Mouse (Mus musculus) R1 (cell line): ENCODE data around the gene Vti1b.
A peak's percentile ranks its signal among the peaks of the same experiment; 100 is the strongest.
"Not testable (repeated sequence)": the region's sequence is repeated elsewhere in the genome, so short reads cannot be mapped to it uniquely, and the experiment has no call there.

Experiments used
- DNase-seq: peaks from one replicate; pipeline ENCODE4 v3.0.0-alpha.2; 2018; ENCODE audit warnings: low read depth, low spot score

Vti1b gene

DNA sequence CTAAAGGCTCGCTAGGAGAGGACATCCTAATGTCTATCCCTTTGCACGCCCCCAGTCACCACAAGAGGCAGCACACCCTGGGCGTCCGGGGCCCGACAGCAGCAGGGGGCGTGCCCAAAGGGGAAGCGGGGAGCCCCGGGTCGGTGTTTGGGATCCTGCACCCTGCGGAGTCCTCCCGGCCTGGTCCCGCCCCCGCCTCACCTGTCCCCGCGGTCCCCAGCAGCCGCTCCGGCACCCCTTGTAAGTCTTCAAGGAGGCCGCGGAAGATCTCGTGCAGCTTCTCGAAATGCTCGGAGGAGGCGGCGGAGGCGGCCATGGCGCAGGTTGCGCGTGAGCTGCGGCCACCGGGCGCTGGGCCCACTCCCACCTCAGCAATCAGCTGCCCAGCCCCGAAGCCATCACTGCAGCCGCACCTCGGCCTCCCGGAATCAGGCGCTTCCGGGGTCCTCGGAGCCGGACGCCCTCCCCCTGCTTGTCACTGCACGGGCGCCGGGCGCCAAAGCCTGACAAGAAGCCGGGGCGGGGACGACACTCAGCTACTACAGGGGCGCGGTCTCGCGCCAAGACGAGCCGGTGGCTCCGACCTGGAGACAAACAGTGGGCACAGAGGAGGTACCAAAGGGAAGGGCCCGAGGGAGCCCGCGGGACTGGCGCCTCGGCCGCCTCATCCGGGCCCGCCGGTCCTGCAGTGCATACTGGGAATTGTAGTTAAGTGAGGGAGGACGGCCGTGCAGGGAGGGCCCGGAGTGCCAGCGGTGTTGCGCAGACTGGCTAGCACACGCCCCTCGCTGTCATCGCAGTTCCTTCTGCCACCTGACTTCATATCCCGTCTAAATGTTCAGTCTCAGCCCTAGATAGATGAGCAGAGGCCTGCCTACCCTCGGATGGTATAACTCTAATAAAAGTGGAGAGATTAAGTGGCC is at the start of gene Vti1b:
TSS of gene Vti1b (minus strand) at position 649 of the 923 bp plus-strand sequence.
- peak; percentile 91 for DNase-seq

DNA sequence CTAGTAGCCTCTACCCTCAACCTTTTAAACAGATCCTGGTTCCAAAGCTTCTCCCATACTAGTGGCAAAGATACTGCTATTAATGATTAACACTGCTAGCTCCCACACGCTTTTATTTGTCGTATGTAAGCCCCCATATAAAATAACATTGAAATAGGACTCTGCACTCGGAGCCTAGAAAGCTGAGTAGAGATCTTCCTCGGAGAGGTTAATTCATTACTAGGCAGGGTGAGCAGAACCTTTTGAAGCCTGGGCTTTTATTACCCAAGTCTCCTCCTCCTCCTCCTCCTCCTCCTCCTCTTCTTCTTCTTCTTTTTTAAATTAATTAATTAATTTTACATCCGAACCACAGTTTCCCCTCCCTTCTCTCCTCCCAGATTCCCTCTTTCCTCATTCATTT is 45.0 kb upstream of the Vti1b start:
- DNase-seq, result no peak

DNA sequence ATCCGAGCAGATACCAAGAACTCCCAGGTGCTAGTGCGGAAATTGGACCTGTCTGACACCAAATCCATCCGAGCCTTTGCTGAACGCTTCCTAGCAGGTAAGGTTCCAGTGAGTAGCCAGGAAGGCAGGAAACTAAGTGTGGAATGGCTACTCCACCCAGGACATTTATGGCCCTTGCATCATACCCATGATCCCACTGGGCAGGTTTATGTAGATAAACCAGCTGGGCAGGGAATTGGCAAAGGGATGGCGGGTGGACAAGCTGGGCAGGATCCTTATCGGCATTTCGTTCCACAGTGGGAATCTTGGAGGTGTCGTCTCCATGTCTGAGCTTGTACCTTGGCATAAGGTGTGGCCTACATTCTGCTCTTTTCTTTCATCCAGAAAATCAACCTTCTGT is 39.0 kb upstream of the Vti1b start:
- DNase-seq, result no peak

DNA sequence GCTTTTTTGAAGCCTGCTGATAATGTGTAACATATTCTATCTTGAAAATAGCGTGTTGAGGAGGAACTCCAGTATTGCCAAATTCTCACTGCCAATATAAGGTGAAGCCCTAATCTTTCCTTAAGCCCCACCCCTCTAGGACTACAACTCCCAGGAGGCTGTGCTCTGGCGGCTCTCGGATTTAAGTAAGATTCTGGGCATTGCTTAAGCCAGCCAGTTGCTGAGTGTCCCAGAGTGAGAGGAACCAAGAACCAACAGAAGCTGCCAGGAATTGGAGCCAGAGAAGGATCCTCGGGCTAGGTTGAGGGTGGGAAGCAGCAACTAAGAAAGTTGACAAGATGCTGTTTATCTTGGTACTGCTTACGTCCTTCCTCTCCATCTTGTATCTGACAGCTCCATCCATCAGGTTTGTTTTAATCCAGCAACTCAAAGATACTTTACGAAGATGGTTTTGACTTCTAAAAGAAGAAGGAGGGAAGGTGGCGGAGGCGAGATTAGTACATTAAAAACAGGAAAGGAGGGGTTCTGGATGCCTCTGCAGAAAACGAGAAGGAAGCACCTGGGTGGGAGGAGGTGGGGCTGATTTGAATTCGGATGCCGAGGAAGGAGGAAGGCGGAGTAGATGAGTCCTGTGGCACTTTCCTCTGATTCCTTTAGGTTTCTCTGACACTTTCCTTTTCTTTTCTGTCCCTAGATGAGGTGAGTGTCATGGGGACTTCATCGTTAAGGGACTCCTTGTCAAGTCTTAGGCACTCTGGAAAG is 36.4 kb upstream of the Vti1b start, which contains the start of gene Rdh12:
TSS of gene Rdh12 (plus strand) at position 212 of the 762 bp plus-strand sequence.
- DNase-seq, result peak; percentile 45

DNA sequence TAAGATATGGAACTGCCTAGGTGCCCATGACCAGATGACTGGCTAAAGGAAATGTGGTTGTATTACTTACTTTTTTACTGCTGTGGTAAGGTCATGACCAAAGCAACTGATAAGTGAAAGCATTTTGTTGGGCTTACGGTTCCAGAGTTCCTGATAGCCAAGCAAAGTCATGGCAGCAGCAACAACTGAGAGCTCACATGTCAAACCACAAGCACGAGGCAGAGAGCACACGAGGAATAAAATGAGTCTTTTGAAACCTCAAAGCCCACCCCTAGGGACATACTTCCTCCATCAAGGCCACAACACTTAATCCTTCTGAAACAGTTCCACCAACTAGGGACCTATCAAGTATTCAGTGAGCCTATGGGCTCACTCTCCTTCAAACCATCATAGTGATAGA is 29.4 kb upstream of the Vti1b start:
- DNase-seq, result no peak

DNA sequence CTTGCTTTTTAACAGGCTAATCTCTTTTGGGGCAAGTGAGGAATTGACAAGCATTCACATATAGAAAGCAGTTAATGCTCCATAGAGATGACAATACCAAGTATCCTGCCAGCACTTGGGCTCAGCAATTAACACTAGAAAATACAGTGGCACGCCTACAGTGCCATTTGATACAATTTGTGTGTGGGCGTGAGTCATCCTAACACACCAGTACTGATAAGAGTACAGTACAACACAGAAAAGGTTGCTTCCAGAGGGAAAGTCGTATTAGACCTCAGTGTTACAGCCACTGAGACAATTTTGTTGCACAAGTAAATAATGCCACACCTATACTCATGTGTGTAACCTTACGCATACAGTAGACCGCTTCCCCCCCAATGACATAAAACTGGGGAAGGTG is 24.6 kb upstream of the Vti1b start:
- DNase-seq, result no peak

DNA sequence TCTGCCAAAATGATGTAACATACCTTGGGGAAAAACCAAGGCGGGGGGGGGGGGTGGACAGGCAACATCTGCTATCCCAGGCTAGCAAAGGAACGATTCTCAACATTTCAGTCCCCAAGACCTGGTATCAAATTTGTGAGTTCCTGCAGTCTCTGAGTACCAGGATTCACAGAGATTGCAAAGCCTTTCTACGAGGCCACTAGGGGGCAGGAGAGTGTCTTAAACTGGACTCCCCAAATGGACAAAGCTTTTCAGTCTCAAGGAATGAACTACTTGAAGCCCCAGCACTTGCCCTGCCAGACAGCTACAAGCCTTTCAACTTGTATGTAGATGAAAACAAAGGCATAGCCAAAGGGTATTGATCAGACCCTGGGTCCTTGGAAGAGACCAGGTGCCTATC is 21.0 kb upstream of the Vti1b start:
- peak; percentile 81 for DNase-seq

DNA sequence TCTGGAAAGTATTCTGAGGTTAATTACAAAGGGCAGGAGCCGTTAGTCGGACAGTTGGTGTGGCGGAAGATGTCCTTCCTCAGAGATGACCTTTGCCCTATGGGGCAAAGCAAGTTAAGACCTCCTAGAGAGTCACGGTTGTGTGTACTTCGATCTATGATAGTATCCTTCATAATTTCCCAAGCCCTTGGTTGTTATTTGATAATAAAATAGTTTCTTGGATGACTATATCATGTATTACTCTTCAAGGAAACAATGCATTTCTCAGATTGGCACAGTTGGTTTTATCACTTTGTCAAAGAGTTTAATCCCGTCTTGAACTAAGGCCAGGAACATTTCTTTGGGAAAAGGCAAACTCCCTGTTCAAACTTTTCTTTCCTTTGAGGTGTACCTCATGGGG is 19.7 kb upstream of the Vti1b start, which contains the start of gene Rdh11:
TSS of gene Rdh11 (minus strand) at position 101 of the 400 bp plus-strand sequence.
- DNase-seq, result no peak

DNA sequence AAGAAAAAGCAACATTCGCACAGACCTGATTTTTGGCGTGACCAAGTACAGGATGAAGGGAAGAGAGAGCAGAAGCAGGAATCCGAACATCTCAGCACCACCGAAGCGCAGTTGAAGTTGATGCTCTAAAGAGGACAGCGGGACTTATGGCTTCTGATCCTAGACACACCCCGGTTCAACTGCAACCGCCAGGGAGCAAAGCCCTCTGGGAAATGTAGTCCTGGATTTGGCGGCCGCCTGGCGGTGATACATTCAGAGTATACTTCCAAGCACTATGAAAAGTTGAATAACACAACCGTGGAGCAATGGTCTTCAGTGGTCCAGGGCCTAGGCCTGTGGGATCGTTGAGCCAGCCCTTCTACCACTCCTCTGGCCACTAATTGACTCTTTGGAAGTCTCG is 19.2 kb upstream of the Vti1b start:
- peak; percentile 91 for DNase-seq

DNA sequence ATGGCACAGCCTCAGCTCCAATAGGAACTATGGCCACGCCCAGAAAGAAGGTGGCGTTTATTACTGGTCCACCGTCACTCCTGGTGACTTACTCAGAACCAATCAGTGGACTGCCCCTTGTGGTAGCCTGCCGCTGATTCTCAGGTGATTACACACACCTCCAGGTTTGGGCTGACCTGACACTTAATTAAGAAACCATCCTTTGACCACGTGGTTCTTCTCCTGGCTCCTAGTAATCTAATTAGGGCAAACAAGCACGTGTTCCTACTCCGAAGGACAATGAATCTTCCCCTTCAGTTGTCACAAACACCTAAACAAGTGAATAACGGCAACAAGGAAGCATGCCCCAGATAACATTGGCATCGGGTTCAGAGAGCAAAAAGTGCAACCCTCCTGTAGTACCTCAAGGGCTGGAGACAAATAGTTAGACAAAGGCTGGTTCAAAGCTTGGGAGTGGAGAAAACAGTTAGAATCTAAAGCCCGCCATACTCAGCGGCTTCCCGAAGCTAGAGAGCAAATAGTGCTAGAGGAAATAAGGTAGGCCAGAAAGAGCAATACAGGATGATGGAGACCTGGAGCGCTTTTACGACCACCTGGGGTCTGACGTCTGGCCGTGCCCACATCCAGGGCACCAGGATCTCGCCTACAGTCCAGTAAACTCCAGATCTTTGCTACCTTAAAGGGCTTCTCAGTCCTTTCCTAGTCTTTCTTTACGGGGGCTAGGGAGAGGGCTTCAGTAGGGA is 18.6 kb upstream of the Vti1b start:
- DNase-seq, result peak; percentile 93

DNA sequence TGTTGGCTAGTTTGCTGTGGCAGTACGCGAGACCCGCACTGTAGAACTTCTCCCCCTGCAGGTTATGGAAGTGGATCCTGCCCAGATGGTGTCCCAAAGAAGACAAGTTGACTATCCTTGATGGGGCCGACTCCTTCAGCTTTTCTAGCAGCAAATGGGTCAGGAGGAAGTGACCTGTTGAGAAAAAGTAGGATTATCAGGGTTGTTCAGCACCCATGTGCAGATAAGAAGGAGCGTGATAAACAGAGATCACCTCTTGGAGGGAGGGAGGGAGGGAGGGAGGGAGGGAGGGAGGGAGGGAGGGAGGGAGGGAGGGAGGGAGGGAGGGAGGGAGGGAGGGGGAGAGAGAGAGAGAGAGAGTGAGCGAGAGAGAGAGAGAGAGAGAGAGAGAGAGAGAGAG is 12.7 kb upstream of the Vti1b start:
- not testable (repeated sequence) for DNase-seq

DNA sequence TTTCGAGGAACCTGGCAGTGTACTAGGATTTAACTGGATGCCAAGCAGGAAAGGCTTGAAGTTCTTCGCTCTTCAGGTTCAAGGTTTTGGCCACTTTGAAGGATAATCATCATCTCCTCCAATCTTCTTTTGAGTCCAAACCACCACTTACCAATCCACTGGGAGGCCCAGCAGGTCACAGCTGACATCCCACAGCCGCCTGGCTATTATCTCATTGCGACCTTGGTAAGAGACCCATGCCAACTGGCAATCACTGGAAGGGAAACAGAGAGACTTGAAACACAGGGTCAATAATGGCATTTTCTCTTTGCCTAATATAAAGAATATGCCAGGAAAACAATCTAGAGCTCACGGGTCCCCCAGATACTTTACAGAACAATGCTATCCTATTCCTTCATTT is 3.5 kb upstream of the Vti1b start:
- no peak for DNase-seq

DNA sequence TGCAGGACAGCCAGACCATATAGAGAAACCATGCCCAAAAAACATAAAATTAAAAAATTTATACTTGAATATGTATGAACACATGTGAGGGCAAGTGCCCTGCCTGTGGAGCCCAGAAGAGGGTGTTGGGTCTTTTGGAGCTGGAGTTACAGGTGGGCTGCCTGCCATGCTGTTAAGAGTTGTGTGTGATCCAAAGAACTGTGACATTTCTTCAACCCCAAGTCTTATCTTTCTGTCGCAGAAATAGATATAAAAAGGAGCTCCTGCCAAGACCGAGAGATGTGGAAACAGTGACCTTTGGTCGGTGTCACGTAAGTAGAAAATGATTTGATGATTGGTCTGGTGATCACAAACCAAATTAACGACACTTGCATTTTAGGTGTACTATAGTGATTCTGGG is 1.3 kb upstream of the Vti1b start:
- no peak for DNase-seq

DNA sequence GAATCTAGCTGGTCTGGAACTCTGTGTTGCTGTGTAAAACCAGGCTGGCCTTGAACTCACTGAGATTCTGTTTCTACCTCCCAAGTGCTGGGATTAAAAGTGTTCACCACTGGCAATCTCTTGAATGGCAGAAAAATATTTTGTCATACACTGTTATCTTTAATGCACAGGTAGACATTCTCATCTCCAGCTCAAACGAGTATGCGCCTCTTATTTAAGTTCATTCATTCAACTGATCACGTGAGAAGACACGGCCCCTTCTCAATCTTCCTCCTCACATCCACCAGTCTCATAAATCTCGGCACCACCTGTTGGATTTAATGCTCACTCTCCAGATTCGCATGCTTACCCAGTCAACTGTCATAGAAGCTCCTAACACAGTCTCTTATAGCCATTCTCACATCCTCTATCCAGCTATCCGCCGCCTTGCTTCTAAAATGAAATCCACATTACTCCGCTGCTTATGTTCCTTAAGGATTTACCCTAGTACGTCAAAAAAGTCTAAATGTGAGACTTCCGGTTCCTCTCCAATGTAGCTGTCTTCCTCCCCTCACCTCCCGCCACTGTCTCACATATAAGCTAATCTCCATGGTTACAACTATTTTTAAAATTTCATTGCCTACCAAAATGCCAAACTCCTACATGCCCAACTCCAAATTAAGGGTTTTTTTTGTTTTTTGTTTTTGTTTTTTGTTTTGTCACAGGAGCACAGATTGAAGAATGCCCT is 1.0 kb downstream of the Vti1b start:
- DNase-seq, result no peak

DNA sequence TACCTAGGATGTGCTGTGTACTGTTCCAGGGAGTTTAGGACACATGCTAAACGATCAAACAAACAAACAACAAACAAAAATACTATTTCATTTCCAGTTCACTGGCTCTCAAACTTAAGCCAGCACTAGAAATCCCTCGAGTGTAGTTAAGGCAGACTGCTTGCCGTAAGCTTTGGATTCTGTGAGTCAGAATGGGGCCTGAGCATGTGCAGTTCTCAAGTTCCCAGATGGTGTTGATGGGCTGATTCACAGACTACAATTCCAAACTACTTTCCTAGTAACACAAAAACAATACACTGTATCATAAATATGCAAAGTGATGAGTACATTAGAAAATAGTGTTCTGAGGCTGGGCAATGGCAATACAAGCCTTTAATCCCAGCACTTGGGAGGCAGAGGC is 2.0 kb downstream of the Vti1b start:
- no peak for DNase-seq

DNA sequence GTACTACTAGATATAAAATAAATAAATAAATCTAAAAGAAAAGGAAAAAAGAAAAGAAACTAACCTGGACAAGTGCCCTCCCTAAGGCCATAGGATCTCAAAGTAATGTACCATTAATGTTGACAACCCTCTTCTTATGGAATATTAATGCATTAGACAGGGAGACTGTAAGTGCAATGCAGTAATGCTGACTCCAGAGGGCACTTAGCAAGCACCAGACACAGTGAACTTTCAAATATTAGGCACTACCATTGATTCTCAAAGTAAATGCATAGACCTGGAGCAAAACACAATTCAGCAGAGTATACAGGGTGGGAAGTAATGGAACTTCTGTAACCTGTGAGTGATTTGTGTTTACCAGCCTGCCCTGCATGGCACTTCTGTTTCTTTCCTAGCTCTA is 3.3 kb downstream of the Vti1b start:
- DNase-seq, result no peak

DNA sequence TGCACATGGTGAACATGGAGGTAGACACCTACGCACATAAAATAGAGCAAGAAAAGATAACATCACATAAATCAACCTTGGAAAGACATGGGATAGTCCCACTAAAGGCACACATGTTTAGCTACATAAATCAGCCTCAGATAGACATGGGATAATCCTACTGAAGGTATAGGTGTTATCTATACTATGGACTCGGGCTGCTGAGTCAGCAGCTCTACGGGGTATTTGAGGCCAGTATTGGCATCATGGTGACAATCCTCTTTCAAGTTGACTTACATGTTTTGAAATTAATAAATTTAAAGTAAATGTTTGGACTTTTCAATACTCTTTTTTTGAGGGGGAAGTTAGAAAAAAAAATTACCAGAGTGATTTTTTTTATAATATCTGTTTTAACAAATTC is 9.6 kb downstream of the Vti1b start:
- no peak for DNase-seq

DNA sequence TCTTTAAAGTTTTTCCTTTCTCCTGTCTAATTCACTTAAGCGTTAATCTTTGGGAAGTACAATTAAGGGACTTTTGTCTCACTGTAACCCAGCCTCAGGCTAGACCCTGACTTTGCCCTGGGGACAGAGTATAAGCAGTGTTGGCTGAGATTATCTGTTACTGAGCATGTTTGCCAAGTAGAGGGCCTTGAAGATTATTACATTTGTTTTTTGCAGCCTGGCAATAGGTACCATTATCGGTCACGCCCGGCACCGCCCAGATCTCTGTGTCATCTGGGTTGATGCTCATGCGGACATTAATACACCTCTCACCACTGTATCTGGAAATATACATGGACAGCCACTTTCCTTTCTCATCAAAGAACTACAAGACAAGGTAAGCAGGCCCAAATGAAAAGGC is 22.8 kb downstream of the Vti1b start:
- DNase-seq, result no peak

DNA sequence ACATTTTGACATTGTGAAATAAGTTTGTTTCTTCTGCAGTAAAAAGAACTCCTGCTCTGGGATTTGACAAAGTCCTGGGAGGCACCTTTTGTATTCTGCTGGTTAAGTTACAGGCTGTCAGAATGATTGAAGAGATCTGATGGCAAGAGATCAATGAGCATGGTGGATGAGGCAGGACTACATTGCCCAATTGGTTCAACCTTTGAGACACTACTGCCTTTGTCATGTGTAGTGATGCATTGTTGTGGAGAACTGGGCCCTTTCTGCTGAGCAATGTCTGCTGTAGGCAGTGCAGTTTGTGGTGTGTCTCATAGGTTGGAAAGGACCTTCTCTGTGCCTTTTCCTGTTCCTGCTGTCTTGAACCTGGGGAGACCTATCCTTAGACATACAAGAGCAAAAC is 31.1 kb downstream of the Vti1b start:
- peak; percentile 48 for DNase-seq

DNA sequence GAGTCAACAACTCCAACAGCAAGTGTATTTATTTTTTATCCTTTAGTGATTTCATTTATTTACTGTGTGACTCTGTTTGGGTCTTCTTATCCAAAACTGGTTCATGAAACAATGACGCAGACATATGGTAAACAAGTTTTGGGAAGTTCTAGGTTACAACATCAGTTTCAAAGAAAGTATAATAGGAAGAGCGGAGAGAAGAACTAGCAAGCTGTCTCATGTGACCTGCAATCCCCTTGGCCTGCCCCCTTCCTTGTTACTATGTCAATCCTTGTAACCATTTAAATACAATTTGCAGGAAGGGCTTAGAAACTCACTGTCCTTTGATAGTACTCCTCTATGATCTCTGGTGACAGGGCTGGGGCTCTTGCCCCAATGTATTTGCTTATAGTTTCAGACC is 31.7 kb downstream of the Vti1b start:
- no peak for DNase-seq

DNA sequence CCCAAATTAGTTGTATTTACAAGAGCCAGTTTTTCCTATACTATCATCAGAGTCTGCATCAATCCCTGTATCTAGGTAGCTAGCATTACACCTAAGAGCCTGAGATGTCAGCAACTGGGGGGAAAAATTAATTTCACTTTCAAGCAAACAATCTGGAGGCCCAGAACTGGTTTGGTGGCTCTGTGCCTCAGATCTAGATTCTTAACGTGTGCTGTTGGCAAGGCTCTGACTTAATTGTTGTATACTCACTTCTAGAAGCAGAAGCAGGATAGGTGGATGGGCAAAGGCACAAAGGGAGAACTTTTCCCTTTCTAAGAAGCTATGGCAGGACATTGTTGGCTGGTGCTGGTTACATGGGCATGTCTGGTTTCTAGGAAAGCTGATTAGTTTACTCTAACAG is 33.0 kb downstream of the Vti1b start:
- no peak for DNase-seq
